In genomic region chr3:100821276-100821675, GRCm38 (mm10) we compare ENCODE assay signal across 9 mouse cellular contexts. TPM values are rescaled to one million over a fixed set of nuclear protein-coding genes. Genes with fewer than 3 reads are reported as not detected.
DNase-seq lines count a peak whose midpoint lies in the region; ATAC-seq and TF ChIP-seq lines count a peak whose summit lies in the region.
"Had no signal": no experiment of that assay in that cellular context is flagged by ENCODE, and none has a peak within 500 bp of the region (broad histone marks: within the 10 kb centered on the region; RNA-seq: fewer than 3 reads in every experiment).

No protein-coding gene starts in this region.

- ATAC-seq in liver, embryonic 11.5 days (replicated peaks; ENCODE audit: low FRiP score) = no peak
- no peak for ATAC-seq in Patski
- ATAC-seq in hindbrain, embryonic 12.5 days (ENCODE audit: low FRiP score) = peak; percentile 59
- ATAC-seq in midbrain, embryonic 14.5 days (ENCODE audit: low FRiP score, low TSS enrichment) = 0 out of 2 replicates have a peak, but pooled peaks have one; percentile 18

- H3K27me3 ChIP-seq in liver, embryonic 11.5 days (replicated peaks; ENCODE audit: control insufficient read depth, insufficient read depth, low read length) = no peaks in the 10 kb centered on the region
- no peaks in the 10 kb centered on the region for H3K27me3 ChIP-seq in Patski
- no peaks in the 10 kb centered on the region for H3K27me3 ChIP-seq in hindbrain, embryonic 12.5 days
- H3K27me3 ChIP-seq in midbrain, embryonic 14.5 days (ENCODE audit: control insufficient read depth, insufficient read depth, low read length) = no peaks in the 10 kb centered on the region
- H3K27me3 ChIP-seq: liver, embryonic 15.5 days had no signal

- H3K4me2 ChIP-seq in liver, embryonic 11.5 days = no peak overlapping the region
- H3K4me2 ChIP-seq in hindbrain, embryonic 12.5 days (replicated peaks) = no peak overlapping the region
- no peak overlapping the region for H3K4me2 ChIP-seq in midbrain, embryonic 14.5 days (ENCODE audit: low read length)
- H3K4me2 ChIP-seq: liver, embryonic 15.5 days had no signal

- peak; percentile 79 for TF ChIP-seq CTCF in Patski (IDR thresholded peaks at IDR 0.05)

- no peaks in the 10 kb centered on the region for H3K9me3 ChIP-seq in liver, embryonic 11.5 days (ENCODE audit: control insufficient read depth, low read length)
- no peaks in the 10 kb centered on the region for H3K9me3 ChIP-seq in hindbrain, embryonic 12.5 days (replicated peaks)
- H3K9me3 ChIP-seq in midbrain, embryonic 14.5 days (ENCODE audit: control insufficient read depth, low read length) = no peaks in the 10 kb centered on the region
- H3K9me3 ChIP-seq: liver, embryonic 15.5 days had no signal

- H3K4me3 ChIP-seq in liver, embryonic 11.5 days (ENCODE audit: low read depth, low read length) = no peak overlapping the region
- no peak overlapping the region for H3K4me3 ChIP-seq in hindbrain, embryonic 12.5 days
- H3K4me3 ChIP-seq in midbrain, embryonic 14.5 days (replicated peaks; ENCODE audit: low read depth, low read length) = no peak overlapping the region
- H3K4me3 ChIP-seq: liver, embryonic 15.5 days had no signal

- no peak overlapping the region for H3K27ac ChIP-seq in liver, embryonic 11.5 days (ENCODE audit: low read depth, low read length)
- H3K27ac ChIP-seq in hindbrain, embryonic 12.5 days = no peak overlapping the region
- H3K27ac ChIP-seq in midbrain, embryonic 14.5 days (replicated peaks; ENCODE audit: low read depth, low read length) = no peak overlapping the region; the same call in 1 of the 2 replicates
- H3K27ac ChIP-seq: liver, embryonic 15.5 days had no signal

- in situ Hi-C loops in Patski (cut with MboI; ENCODE audit: low pct_unique_long_range_greater_than_20kb) = no loop called here

- no peak overlapping the region for H3K9ac ChIP-seq in liver, embryonic 11.5 days (ENCODE audit: low read depth, low read length)
- no peak overlapping the region for H3K9ac ChIP-seq in hindbrain, embryonic 12.5 days
- no peak overlapping the region for H3K9ac ChIP-seq in midbrain, embryonic 14.5 days (replicated peaks; ENCODE audit: low read length)
- H3K9ac ChIP-seq: liver, embryonic 15.5 days had no signal

- DNase-seq in liver (peak; percentile 15), Patski (ENCODE audit: low read depth, low spot score) (no peak)
- no peak for DNase-seq in liver, embryonic 11.5 days (ENCODE audit: low spot score)
- DNase-seq in midbrain, embryonic 14.5 days = peak; percentile 73
- DNase-seq in c-Kit-positive CD71-positive TER-119-positive erythroid progenitor cells, embryonic 14.5 days (ENCODE audit: low spot score) = no peak
- no peak for DNase-seq in urinary bladder, postnatal 36 days (ENCODE audit: low spot score in 2 of 2)
- DNase-seq in natural killer cell, adult 2 months (ENCODE audit: low spot score in 2 of 2) = no peak

- no peaks in the 10 kb centered on the region for H3K4me1 ChIP-seq in liver, embryonic 11.5 days (replicated peaks; ENCODE audit: control insufficient read depth, insufficient read depth, low read length)
- H3K4me1 ChIP-seq in hindbrain, embryonic 12.5 days = no peaks in the 10 kb centered on the region
- H3K4me1 ChIP-seq in midbrain, embryonic 14.5 days (ENCODE audit: control insufficient read depth, insufficient read depth, low read length) = no peaks in the 10 kb centered on the region

- 49% methylated on average over 2 of the region's 2 CpGs for WGBS in liver, embryonic 11.5 days
- WGBS in hindbrain, embryonic 12.5 days = 55% methylated on average over 2 of the region's 2 CpGs
- WGBS in midbrain, embryonic 14.5 days = 77% methylated on average over 2 of the region's 2 CpGs

- POLR2A ChIA-PET in Patski (lab: Charles Lee) = no interaction called here

- no peaks in the 10 kb centered on the region for H3K36me3 ChIP-seq in liver, embryonic 11.5 days (ENCODE audit: control insufficient read depth, insufficient read depth, low read length)
- H3K36me3 ChIP-seq in hindbrain, embryonic 12.5 days = no peaks in the 10 kb centered on the region
- no peaks in the 10 kb centered on the region for H3K36me3 ChIP-seq in midbrain, embryonic 14.5 days (ENCODE audit: control insufficient read depth, insufficient read depth, low read length)
- H3K36me3 ChIP-seq: liver, embryonic 15.5 days had no signal

- CTCF ChIA-PET in Patski (lab: Charles Lee) = interaction anchor here (2.1 kb wide), 1 partner anchor 10 kb away, joined by 11 read pairs; no protein-coding TSS in a partner anchor

RNA-seq across cellular contexts. Expression of gene Vtcn1, which starts 4.0 kb away (rescaled TPM):
- polyA plus RNA-seq in liver, embryonic 11.5 days (2014; fragmentation: Nextera tagmentation; extraction: Ambion mirVana) = not detected in 2 replicates
- 1.8 TPM for polyA plus RNA-seq in Patski (2021)
- 0.15 TPM in 1 of 2 replicates, not detected in the other for polyA plus RNA-seq in hindbrain, embryonic 12.5 days (2016; fragmentation: Nextera tagmentation; extraction: Ambion mirVana)
- polyA plus RNA-seq in midbrain, embryonic 14.5 days (2014; fragmentation: Nextera tagmentation; extraction: Ambion mirVana) = not detected in 2 replicates
- polyA plus RNA-seq: liver, embryonic 15.5 days had no signal

Comparison
In these comparisons a context has a peak if more than half of its experiments do, and no peak if none do; other contexts are left out.
1. DNase-seq: peak in liver (single experiment) and midbrain, embryonic 14.5 days (single experiment); none in liver, embryonic 11.5 days (single experiment), Patski (single experiment), c-Kit-positive CD71-positive TER-119-positive erythroid progenitor cells, embryonic 14.5 days (single experiment), urinary bladder, postnatal 36 days (0 of 2) and natural killer cell, adult 2 months (0 of 2).
2. ATAC-seq: peak in hindbrain, embryonic 12.5 days (single experiment) and midbrain, embryonic 14.5 days (single experiment); none in liver, embryonic 11.5 days (single experiment) and Patski (single experiment).